Comparison of ENCODE assay signal across 7 mouse cellular contexts in genomic region chrX:74248651-74249050, GRCm38 (mm10). TPM values are rescaled to one million over a fixed set of nuclear protein-coding genes. Genes with fewer than 3 reads are reported as not detected.
DNase-seq lines count a peak whose midpoint lies in the region; ATAC-seq lines count a peak whose summit lies in the region.

No protein-coding gene starts in this region.

- 0 out of 2 replicates have a peak overlapping the region, but pooled peaks have one; percentile 11 for H3K4me3 ChIP-seq in midbrain, embryonic 10.5 days
- H3K4me3 ChIP-seq in stomach, embryonic 14.5 days (ENCODE audit: low read depth, low read length): peak overlapping the region; percentile 31

- H3K36me3 ChIP-seq in midbrain, embryonic 10.5 days: peaks cover 2% of the 10 kb centered on the region
- no peaks in the 10 kb centered on the region; the same call in 1 of the 2 replicates for H3K36me3 ChIP-seq in stomach, embryonic 14.5 days (ENCODE audit: control insufficient read depth, insufficient read depth, low read length)

- H3K9ac ChIP-seq in stomach, embryonic 14.5 days (replicated peaks; ENCODE audit: low read depth, low read length): 0 out of 2 replicates have a peak overlapping the region, but pooled peaks have one; percentile 29

- peaks cover 4% of the 10 kb centered on the region; the same call in 1 of the 2 replicates for H3K9me3 ChIP-seq in midbrain, embryonic 10.5 days (replicated peaks)
- no peaks in the 10 kb centered on the region for H3K9me3 ChIP-seq in stomach, embryonic 14.5 days (ENCODE audit: control insufficient read depth, low read depth, low read length)

- peak; percentile 23 to 44 for DNase-seq in CD8-positive naive resting alpha-beta T cell, adult 2 months (ENCODE audit: low read depth in 2 of 2, low spot score in 2 of 2)
- DNase-seq in NIH3T3 (ENCODE audit: low read depth): peak; percentile 83
- peak; percentile 78 for DNase-seq in embryo, embryonic 11 days
- DNase-seq in heart, postnatal 10 days: peak; percentile 69 to 79
- DNase-seq in left cerebral cortex, postnatal 14 days (ENCODE audit: low spot score in 2 of 2): peak; percentile 34 to 50
- DNase-seq in midbrain, embryonic 10.5 days (ENCODE audit: low spot score): peak; percentile 58

- peak overlapping the region; percentile 43 for H3K4me2 ChIP-seq in stomach, embryonic 14.5 days (replicated peaks; ENCODE audit: low read depth, low read length)

- 13% methylated on average over 3 of the region's 3 CpGs for WGBS in midbrain, embryonic 10.5 days
- WGBS in stomach, embryonic 14.5 days: 16% methylated on average over 3 of the region's 3 CpGs

- peaks cover 15% of the 10 kb centered on the region for H3K4me1 ChIP-seq in midbrain, embryonic 10.5 days
- H3K4me1 ChIP-seq in stomach, embryonic 14.5 days (ENCODE audit: control insufficient read depth, insufficient read depth, low read length): no peaks in the 10 kb centered on the region

- H3K27me3 ChIP-seq in midbrain, embryonic 10.5 days (ENCODE audit: low read depth, poor library complexity, severe bottlenecking): no peaks in the 10 kb centered on the region
- no peaks in the 10 kb centered on the region for H3K27me3 ChIP-seq in stomach, embryonic 14.5 days (ENCODE audit: control insufficient read depth, insufficient read depth, low read length)

- peak; percentile 23; the same call in 1 of the 2 replicates for ATAC-seq in stomach, embryonic 14.5 days (ENCODE audit: insufficient number of reproducible peaks, insufficient read depth, low FRiP score, low read depth)

- intact Hi-C loops in heart, postnatal 10 days (cut with DNase I): loop anchor here (1.0 to 10.0 kb wide), 5 partner anchors 34 to 464 kb away; partner anchors contain the start of genes Dnase1l1, Fam3a, Idh3g and Ikbkg
- intact Hi-C loops in left cerebral cortex, postnatal 14 days (cut with DNase I): loop anchor here (1.0 to 10.0 kb wide), 3 partner anchors 134 to 165 kb away; no protein-coding TSS in a partner anchor

- no peak overlapping the region for H3K27ac ChIP-seq in midbrain, embryonic 10.5 days (replicated peaks)
- peak overlapping the region; percentile 84 for H3K27ac ChIP-seq in stomach, embryonic 14.5 days (ENCODE audit: low read length)

RNA-seq across cellular contexts. Expression of gene Flna, which starts 1.0 kb away (rescaled TPM):
- total RNA-seq in heart, postnatal 10 days (2021): 100 to 1,000 TPM; 245 TPM
- 100 to 1,000 TPM in 1 of 2 experiments, 10 to 100 TPM in 1; 89.1 to 100 TPM for total RNA-seq in left cerebral cortex, postnatal 14 days (2021)
- polyA plus RNA-seq in midbrain, embryonic 10.5 days (2016; fragmentation: Nextera tagmentation; extraction: Ambion mirVana): 223 and 243 TPM in 2 replicates
- polyA plus RNA-seq in stomach, embryonic 14.5 days (2014; fragmentation: Nextera tagmentation; extraction: Ambion mirVana): 515 and 563 TPM in 2 replicates

RNA-seq across cellular contexts. Expression of gene Emd, which starts 5.8 kb away (rescaled TPM):
- total RNA-seq in heart, postnatal 10 days (2021): 10 to 100 TPM; 39.7 to 47.5 TPM
- 10 to 100 TPM; 38.9 to 40.4 TPM for total RNA-seq in left cerebral cortex, postnatal 14 days (2021)
- 18.5 and 20.1 TPM in 2 replicates for polyA plus RNA-seq in midbrain, embryonic 10.5 days (2016; fragmentation: Nextera tagmentation; extraction: Ambion mirVana)
- 33.3 and 37.3 TPM in 2 replicates for polyA plus RNA-seq in stomach, embryonic 14.5 days (2014; fragmentation: Nextera tagmentation; extraction: Ambion mirVana)

RNA-seq across cellular contexts. Expression of gene Rpl10, which starts 22.0 kb away (rescaled TPM):
- 100 to 1,000 TPM; 247 to 291 TPM for total RNA-seq in heart, postnatal 10 days (2021)
- 100 to 1,000 TPM; 124 to 140 TPM for total RNA-seq in left cerebral cortex, postnatal 14 days (2021)
- polyA plus RNA-seq in midbrain, embryonic 10.5 days (2016; fragmentation: Nextera tagmentation; extraction: Ambion mirVana): 711 and 801 TPM in 2 replicates
- polyA plus RNA-seq in stomach, embryonic 14.5 days (2014; fragmentation: Nextera tagmentation; extraction: Ambion mirVana): 893 and 924 TPM in 2 replicates

RNA-seq across cellular contexts. Expression of gene Taz, which starts 33.1 kb away (rescaled TPM):
- 10 to 100 TPM; 40.4 to 44.1 TPM for total RNA-seq in heart, postnatal 10 days (2021)
- total RNA-seq in left cerebral cortex, postnatal 14 days (2021): 10 to 100 TPM; 51.2 to 53.1 TPM
- 75.7 and 77.9 TPM in 2 replicates for polyA plus RNA-seq in midbrain, embryonic 10.5 days (2016; fragmentation: Nextera tagmentation; extraction: Ambion mirVana)
- polyA plus RNA-seq in stomach, embryonic 14.5 days (2014; fragmentation: Nextera tagmentation; extraction: Ambion mirVana): 64.6 and 67.5 TPM in 2 replicates

RNA-seq across cellular contexts. Expression of gene Dnase1l1, which starts 33.5 kb away (rescaled TPM):
- 10 to 100 TPM; 14.7 to 17.7 TPM for total RNA-seq in heart, postnatal 10 days (2021)
- 1 to 10 TPM; 1.4 to 2.0 TPM for total RNA-seq in left cerebral cortex, postnatal 14 days (2021)
- polyA plus RNA-seq in midbrain, embryonic 10.5 days (2016; fragmentation: Nextera tagmentation; extraction: Ambion mirVana): 3.7 and 4.1 TPM in 2 replicates
- 17.3 and 18.7 TPM in 2 replicates for polyA plus RNA-seq in stomach, embryonic 14.5 days (2014; fragmentation: Nextera tagmentation; extraction: Ambion mirVana)
